Mouse (Mus musculus): Measurements from ENCODE around the gene 1700015G11Rik.

Gene 1700015G11Rik

DNA sequence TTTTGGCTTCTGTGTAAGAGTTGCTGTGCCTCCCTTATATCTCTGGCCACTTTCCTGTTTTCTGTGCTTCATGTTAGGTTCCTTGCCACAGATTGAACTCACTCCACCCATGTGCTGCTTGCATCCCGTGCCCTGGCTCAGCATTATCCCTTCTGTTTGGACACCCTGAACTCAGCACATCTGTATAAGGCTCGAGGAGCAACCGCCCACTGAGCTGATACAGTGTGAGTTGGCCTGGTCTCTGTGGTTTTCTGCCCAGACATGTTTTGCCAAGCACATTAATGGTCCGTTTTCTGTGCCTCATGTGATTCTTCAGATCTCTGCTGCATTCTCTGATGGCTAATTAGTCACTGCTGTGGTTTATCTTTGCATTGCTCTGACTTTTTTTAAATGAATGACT, 47.9 kb downstream of the 1700015G11Rik start:
- no peak for DNase-seq (ENCODE audit: low spot score)

DNA sequence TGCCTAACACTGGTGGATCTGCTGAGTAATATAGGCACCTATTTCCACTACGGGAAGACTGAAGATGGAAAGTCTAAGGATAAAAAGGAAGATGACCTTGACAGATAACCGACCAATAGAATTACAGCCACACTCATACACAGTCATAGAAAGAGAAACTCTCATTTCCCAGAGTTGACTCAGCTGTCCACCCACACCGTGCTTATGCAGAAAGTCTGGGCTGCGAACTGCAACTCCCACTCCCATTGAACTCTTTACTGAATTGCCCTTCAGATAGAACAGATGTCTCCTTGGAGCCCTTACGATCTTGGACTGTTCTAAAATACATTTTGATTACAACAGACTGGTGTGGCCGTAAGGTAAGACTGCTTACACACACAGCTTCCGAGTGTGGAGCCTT, 50.8 kb downstream of the 1700015G11Rik start:
- no peak for DNase-seq (ENCODE audit: low spot score)

DNA sequence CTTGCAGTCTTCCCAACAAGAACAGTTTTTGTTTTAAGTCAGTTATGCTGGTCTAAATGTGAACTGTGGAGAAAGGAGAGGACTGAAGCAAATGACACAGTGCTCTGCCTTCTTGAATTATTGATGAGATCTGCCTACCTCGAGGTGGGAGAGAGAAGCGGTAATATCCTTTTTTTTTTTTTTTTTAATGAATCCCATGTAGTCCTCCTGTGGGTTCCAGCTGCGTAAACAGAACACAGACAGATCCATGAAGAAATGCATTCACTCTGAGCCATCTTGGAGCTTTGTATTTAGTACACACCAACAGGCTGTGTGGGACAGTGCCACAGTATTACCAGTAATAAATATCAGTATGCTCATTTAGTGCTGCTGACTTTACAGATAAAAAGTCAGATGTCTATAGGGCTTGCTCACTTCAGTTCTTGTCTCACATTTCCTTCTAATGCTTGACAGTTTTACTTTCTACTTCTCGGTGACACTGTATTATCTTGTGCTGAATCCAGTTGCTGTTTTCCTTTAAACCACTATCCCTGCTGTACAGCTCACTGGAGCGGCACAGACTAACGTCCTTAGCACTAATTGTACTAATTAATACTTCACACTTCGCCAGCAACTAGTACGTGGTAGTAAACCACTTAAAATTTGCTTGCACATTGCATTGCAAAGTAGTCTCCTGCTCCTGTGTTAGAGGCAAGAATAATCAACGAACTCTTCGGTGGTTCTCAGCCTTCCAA, 53.1 kb downstream of the 1700015G11Rik start:
- DNase-seq (ENCODE audit: low spot score): no peak
